Mouse (Mus musculus): ENCODE measurements at regions not wholly inside any gene's neighbourhood (a gene's known extent, or its start where the extent isn't known, plus 50 kb on each side); places are given as distances from the start of the nearest gene placed in this dataset.

GRCm38 (mm10) chr16:87278518-87278917 lies 75.5 kb upstream of the N6amt1 start:
- no peak overlapping the region for H3K9ac ChIP-seq (ENCODE audit: insufficient read depth, low read depth, low read length, poor library complexity, severe bottlenecking)
- H3K4me1 ChIP-seq (ENCODE audit: control insufficient read depth in 2 of 2, insufficient read depth in 2 of 2, low read length in 2 of 2, poor library complexity in 1 of 2) = no peaks in the 10 kb centered on the region
- H3K4me3 ChIP-seq (ENCODE audit: insufficient read depth in 1 of 2, low read depth in 1 of 2, low read length in 2 of 2, poor library complexity in 1 of 2, severe bottlenecking in 1 of 2) = no peak overlapping the region
- no peaks in the 10 kb centered on the region for H3K9me3 ChIP-seq (ENCODE audit: control insufficient read depth, insufficient read depth, low read depth, low read length)
- no peak for DNase-seq (ENCODE audit: low read depth, low spot score)
- no peak overlapping the region for H3K27ac ChIP-seq (ENCODE audit: insufficient read depth, low read depth, low read length, poor library complexity, severe bottlenecking)
- in situ Hi-C loops (cut with MboI; ENCODE audit: low sequenced_read_pairs in 2 of 2, unreplicated experiment in 2 of 2) = no loop called here
- TF ChIP-seq CHD2 (IDR thresholded peaks at IDR 0.05; ENCODE audit: low read depth, low read length) (no peak), ZC3H11A (IDR thresholded peaks at IDR 0.05; ENCODE audit: borderline replicate concordance, low read depth, low read length) (no peak)
- H3K36me3 ChIP-seq (ENCODE audit: control insufficient read depth, insufficient read depth, low read length, poor library complexity, severe bottlenecking) = no peaks in the 10 kb centered on the region

- Histone ChIP-seq H3K27ac (ENCODE audit: insufficient read depth, low read depth, low read length, poor library complexity, severe bottlenecking) (no peak overlapping the region), H3K4me3 (ENCODE audit: insufficient read depth in 1 of 2, low read depth in 1 of 2, low read length in 2 of 2, poor library complexity in 1 of 2, severe bottlenecking in 1 of 2) (no peak overlapping the region), H3K9me3 (ENCODE audit: control insufficient read depth, insufficient read depth, low read depth, low read length) (no peaks in the 10 kb centered on the region), H3K4me1 (ENCODE audit: control insufficient read depth in 2 of 2, insufficient read depth in 2 of 2, low read length in 2 of 2, poor library complexity in 1 of 2) (no peaks in the 10 kb centered on the region), H3K9ac (ENCODE audit: insufficient read depth, low read depth, low read length, poor library complexity, severe bottlenecking) (no peak overlapping the region), H3K36me3 (ENCODE audit: control insufficient read depth, insufficient read depth, low read length, poor library complexity, severe bottlenecking) (no peaks in the 10 kb centered on the region)
- in situ Hi-C loops (cut with MboI; ENCODE audit: low sequenced_read_pairs in 2 of 2, unreplicated experiment in 2 of 2) = no loop called here
- no peak for DNase-seq (ENCODE audit: low read depth, low spot score)
- TF ChIP-seq ZNF384 (IDR thresholded peaks at IDR 0.05; ENCODE audit: low read depth, low read length) = no peak
- TF ChIP-seq CHD2 (IDR thresholded peaks at IDR 0.05; ENCODE audit: low read depth, low read length) = no peak
- TF ChIP-seq MAFK (IDR thresholded peaks at IDR 0.05; ENCODE audit: insufficient read depth, low read depth, low read length) = no peak
- no peak for TF ChIP-seq ZC3H11A (IDR thresholded peaks at IDR 0.05; ENCODE audit: borderline replicate concordance, low read depth, low read length)
- TF ChIP-seq HCFC1 (IDR thresholded peaks at IDR 0.05; ENCODE audit: borderline replicate concordance, insufficient read depth, low read length) = no peak
These were observed 81.6 kb upstream of the N6amt1 start for GRCm38 (mm10) chr16:87272363-87272762.

GRCm38 (mm10) chr16:87267954-87268804 lies 85.8 kb upstream of the N6amt1 start:
- in situ Hi-C loops (cut with MboI; ENCODE audit: low sequenced_read_pairs in 2 of 2, unreplicated experiment in 2 of 2) = no loop called here
- Histone ChIP-seq H3K4me3 (ENCODE audit: insufficient read depth in 1 of 2, low read depth in 1 of 2, low read length in 2 of 2, poor library complexity in 1 of 2, severe bottlenecking in 1 of 2) (no peak overlapping the region), H3K9ac (ENCODE audit: insufficient read depth, low read depth, low read length, poor library complexity, severe bottlenecking) (no peak overlapping the region), H3K36me3 (ENCODE audit: control insufficient read depth, insufficient read depth, low read length, poor library complexity, severe bottlenecking) (no peaks in the 10 kb centered on the region), H3K27ac (ENCODE audit: insufficient read depth, low read depth, low read length, poor library complexity, severe bottlenecking) (no peak overlapping the region), H3K4me1 (ENCODE audit: control insufficient read depth in 2 of 2, insufficient read depth in 2 of 2, low read length in 2 of 2, poor library complexity in 1 of 2) (no peaks in the 10 kb centered on the region), H3K9me3 (ENCODE audit: control insufficient read depth, insufficient read depth, low read depth, low read length) (no peaks in the 10 kb centered on the region)
- DNase-seq (ENCODE audit: low read depth, low spot score) = no peak
- TF ChIP-seq CHD2 (IDR thresholded peaks at IDR 0.05; ENCODE audit: low read depth, low read length) (no peak), ZC3H11A (IDR thresholded peaks at IDR 0.05; ENCODE audit: borderline replicate concordance, low read depth, low read length) (no peak), MAFK (IDR thresholded peaks at IDR 0.05; ENCODE audit: insufficient read depth, low read depth, low read length) (no peak), ZNF384 (IDR thresholded peaks at IDR 0.05; ENCODE audit: low read depth, low read length) (no peak), HCFC1 (IDR thresholded peaks at IDR 0.05; ENCODE audit: borderline replicate concordance, insufficient read depth, low read length) (no peak)

- TF ChIP-seq HCFC1 (IDR thresholded peaks at IDR 0.05; ENCODE audit: borderline replicate concordance, insufficient read depth, low read length) (no peak), CHD2 (IDR thresholded peaks at IDR 0.05; ENCODE audit: low read depth, low read length) (no peak), ZC3H11A (IDR thresholded peaks at IDR 0.05; ENCODE audit: borderline replicate concordance, low read depth, low read length) (no peak), ZNF384 (IDR thresholded peaks at IDR 0.05; ENCODE audit: low read depth, low read length) (no peak), MAFK (IDR thresholded peaks at IDR 0.05; ENCODE audit: insufficient read depth, low read depth, low read length) (no peak)
- no peaks in the 10 kb centered on the region for H3K36me3 ChIP-seq (ENCODE audit: control insufficient read depth, insufficient read depth, low read length, poor library complexity, severe bottlenecking)
- H3K9ac ChIP-seq (ENCODE audit: insufficient read depth, low read depth, low read length, poor library complexity, severe bottlenecking) = no peak overlapping the region
- H3K4me1 ChIP-seq (ENCODE audit: control insufficient read depth in 2 of 2, insufficient read depth in 2 of 2, low read length in 2 of 2, poor library complexity in 1 of 2) = no peaks in the 10 kb centered on the region
- no peak for DNase-seq (ENCODE audit: low read depth, low spot score)
- in situ Hi-C loops (cut with MboI; ENCODE audit: low sequenced_read_pairs in 2 of 2, unreplicated experiment in 2 of 2) = no loop called here
- no peak overlapping the region for H3K27ac ChIP-seq (ENCODE audit: insufficient read depth, low read depth, low read length, poor library complexity, severe bottlenecking)
- no peaks in the 10 kb centered on the region for H3K9me3 ChIP-seq (ENCODE audit: control insufficient read depth, insufficient read depth, low read depth, low read length)
- no peak overlapping the region for H3K4me3 ChIP-seq (ENCODE audit: insufficient read depth in 1 of 2, low read depth in 1 of 2, low read length in 2 of 2, poor library complexity in 1 of 2, severe bottlenecking in 1 of 2)
These were observed 86.5 kb upstream of the N6amt1 start for GRCm38 (mm10) chr16:87267517-87267916.

Measured in ES-E14 (cell line).